Mouse (Mus musculus) CH12.LX (cell line): Measurements from ENCODE around the gene Rictor. TPM values are rescaled to one million over a fixed set of nuclear protein-coding genes. Genes with fewer than 3 reads are reported as not detected.

Experiments
- DNase-seq: peaks from one replicate; pipeline ENCODE4 v3.0.0-alpha.2; 2013; ENCODE audit errors: extremely low read depth
- H3K27ac ChIP-seq: 2 replicates; pipeline ENCODE4 v1.5.1; 2012; ENCODE audit warnings: low read depth, mild to moderate bottlenecking, control low read depth, moderate library complexity; ENCODE audit not compliant: insufficient read depth
- H3K27me3 ChIP-seq: replicated peaks from 2 replicates; pipeline ENCODE3; 2012; ENCODE audit warnings: inconsistent platforms
- H3K36me3 ChIP-seq, 2 experiments: replicated peaks in 1 of 2; 2 replicates each; pipeline versions ENCODE3 to v1.6.1; 2012; ENCODE audit warnings: inconsistent platforms in 1 of 2, low read length in 1 of 2, mild to moderate bottlenecking in 1 of 2, mixed read lengths in 1 of 2, moderate library complexity in 1 of 2; ENCODE audit not compliant: control insufficient read depth in 1 of 2, insufficient read depth in 1 of 2
- H3K4me1 ChIP-seq, 2 experiments: 2 replicates each; pipeline ENCODE4 v1.6.1; 2012; ENCODE audit warnings: inconsistent platforms in 1 of 2, moderate library complexity in 1 of 2; ENCODE audit not compliant: insufficient read depth in 2 of 2, control insufficient read depth in 1 of 2
- H3K4me2 ChIP-seq: 2 replicates; pipeline ENCODE4 v1.6.1; 2012; ENCODE audit warnings: low read depth, mild to moderate bottlenecking, control low read depth; ENCODE audit not compliant: poor library complexity, insufficient read depth, severe bottlenecking
- H3K4me3 ChIP-seq, 3 experiments: fragments of 150-350 bp in 1 of 3; sonication (generic) in 1 of 3; replicated peaks in 1 of 3; 2 replicates each; pipeline versions ENCODE3 to v1.5.1; 2011 to 2012; ENCODE audit warnings: low read depth in 2 of 3, low read length in 2 of 3, mild to moderate bottlenecking in 2 of 3, moderate library complexity in 2 of 3, control low read depth in 1 of 3, improper control_type of control experiment in 1 of 3, inconsistent platforms in 1 of 3, mixed read lengths in 1 of 3; ENCODE audit not compliant: poor library complexity in 1 of 3
- H3K79me2 ChIP-seq: replicated peaks from 2 replicates; pipeline ENCODE4 v1.6.1; 2012; ENCODE audit warnings: mild to moderate bottlenecking, moderate library complexity; ENCODE audit not compliant: control insufficient read depth, poor library complexity, insufficient read depth, severe bottlenecking; ENCODE audit errors: extremely low read depth
- H3K9ac ChIP-seq: 2 replicates; pipeline ENCODE4 v1.6.1; 2012; ENCODE audit warnings: low read depth, mild to moderate bottlenecking, control low read depth, moderate library complexity; ENCODE audit not compliant: insufficient read depth
- H3K9me3 ChIP-seq: replicated peaks from 2 replicates; pipeline ENCODE3; 2012; ENCODE audit warnings: low read length, inconsistent platforms, mixed read lengths
- CHD1 ChIP-seq: IDR thresholded peaks from 2 replicates; pipeline ENCODE4 v1.6.1; 2012; ENCODE audit warnings: low read depth, low read length, improper control_type of control experiment, inconsistent platforms
- E2F4 ChIP-seq: IDR thresholded peaks from 2 replicates; pipeline ENCODE4 v1.6.1; 2011; ENCODE audit warnings: low read depth, low read length, improper control_type of control experiment; ENCODE audit not compliant: insufficient replicate concordance
- HCFC1 ChIP-seq: IDR thresholded peaks from 2 replicates; pipeline ENCODE4 v1.6.1; 2012; ENCODE audit warnings: low read depth, mild to moderate bottlenecking, inconsistent platforms, low read length, improper control_type of control experiment
- IRF4 ChIP-seq: IDR thresholded peaks from 2 replicates; pipeline ENCODE4 v1.6.1; 2014; ENCODE audit warnings: low read depth, mild to moderate bottlenecking, inconsistent platforms, low read length, improper control_type of control experiment
- KAT2A ChIP-seq: IDR thresholded peaks from 2 replicates; pipeline ENCODE4 v1.6.1; 2012; ENCODE audit warnings: low read length, improper control_type of control experiment, inconsistent platforms; ENCODE audit not compliant: insufficient replicate concordance
- MAZ ChIP-seq: IDR thresholded peaks from 2 replicates; pipeline ENCODE4 v1.6.1; 2012; ENCODE audit warnings: low read depth, mild to moderate bottlenecking, inconsistent platforms, low read length, improper control_type of control experiment, moderate library complexity
- TBP ChIP-seq: conservative IDR thresholded peaks from 2 replicates; pipeline ENCODE4 v1.6.1; 2011; ENCODE audit warnings: low read depth, low read length, improper control_type of control experiment
- ZNF384 ChIP-seq: IDR thresholded peaks from 2 replicates; pipeline ENCODE4 v1.6.1; 2012; ENCODE audit warnings: low read depth, low read length, improper control_type of control experiment, inconsistent platforms
- dilution Hi-C: fragments of 300-500 bp; cut with MboI; formaldehyde crosslinking; loops from 2 replicates; pipeline ENCODE4 v1.14.3; 2020; ENCODE audit warnings: low sequenced_read_pairs; ENCODE audit not compliant: extremely low pct_unique_long_range_greater_than_20kb, extremely low pct_ligation_motif_present
- in situ Hi-C: fragments of 300-500 bp; cut with MboI; formaldehyde crosslinking; loops from 3 replicates; pipeline ENCODE4 v1.14.3; 2019; ENCODE audit warnings: low sequenced_read_pairs, low pct_ligation_motif_present, low pct_unique_long_range_greater_than_20kb, mixed read lengths
- polyA plus RNA-seq: library from polyadenylated mRNA; unstranded; fragments of >175 nt; gene quantifications from 2 replicates; pipeline ENCODE4 v1.2.1, GENCODE M21; 2012; ENCODE audit warnings: low read depth; ENCODE audit not compliant: insufficient read length
- total RNA-seq, 2 experiments: library from RNA; depleted of rRNA; stranded (reverse); fragments of 300-350 nt in 1 of 2; fragments of >200 nt in 1 of 2; gene quantifications; 2 replicates each; pipeline ENCODE4 v1.2.3; 2012 to 2014

Rictor gene
- total and polyA plus RNA-seq, 3 experiments: 7.1 to 8.0 (median 7.4) TPM

- dilution Hi-C loops: no loop called here
Measured at GRCm38 (mm10) chr15:6849851-6850250, 141.7 kb downstream of the Rictor start.

More at GRCm38 (mm10) chr15:6849851-6850250, 141.7 kb downstream of the Rictor start:
- no peaks in the 10 kb centered on the region for H3K36me3 ChIP-seq
- no peak overlapping the region for H3K27ac ChIP-seq
- no peak overlapping the region for H3K9ac ChIP-seq
- in situ Hi-C loops: no loop called here
- DNase-seq: no peak
- H3K4me1 ChIP-seq: no peaks in the 10 kb centered on the region
- TF ChIP-seq MAZ (no peak), KAT2A (no peak), IRF4 (no peak), E2F4 (no peak), ZNF384 (no peak), TBP (no peak), HCFC1 (no peak), CHD1 (no peak)
- H3K79me2 ChIP-seq: no peaks in the 10 kb centered on the region
- no peaks in the 10 kb centered on the region for H3K27me3 ChIP-seq
- no peaks in the 10 kb centered on the region for H3K9me3 ChIP-seq
- H3K4me2 ChIP-seq: no peak overlapping the region
- H3K4me3 ChIP-seq: no peak overlapping the region

Other genes starting within 250 kb of the Rictor start
- 53.1 and 60.1 TPM in 2 replicates for gene Fyb, start 185.5 kb upstream of the Rictor start, total RNA-seq (2012; rRNA removed)
- gene Fyb, start 185.5 kb upstream of the Rictor start, total RNA-seq (2014; rRNA removed): 13.4 and 17.6 TPM in 2 replicates
- gene Fyb, start 185.5 kb upstream of the Rictor start, polyA plus RNA-seq: 32.2 and 127 TPM in 2 replicates
- gene Osmr, start 166.6 kb downstream of the Rictor start, total RNA-seq (2012; rRNA removed): not detected in 2 replicates
- not detected in 2 replicates for gene Osmr, start 166.6 kb downstream of the Rictor start, total RNA-seq (2014; rRNA removed)
- gene Osmr, start 166.6 kb downstream of the Rictor start, polyA plus RNA-seq: not detected in 2 replicates